Mouse (Mus musculus): Measurements from ENCODE around the gene Galm.

GRCm38 (mm10) chr17:80095254-80095899 lies 31.9 kb upstream of the Galm start:
- TF ChIP-seq POLR2A (IDR thresholded peaks at IDR 0.05; ENCODE audit: borderline replicate concordance, control insufficient read depth, low read depth, low read length) (no peak), CTCF (IDR thresholded peaks at IDR 0.05; ENCODE audit: control insufficient read depth, insufficient read depth, low read length) (no peak)

Data from bone marrow, adult 2 months (tissue).